Mouse (Mus musculus): ENCODE data around the gene Arap2. TPM values are rescaled to one million over a fixed set of nuclear protein-coding genes. Genes with fewer than 3 reads are reported as not detected.

Arap2 gene
- polyA plus RNA-seq, 1 experiment = 0.04 TPM

DNA sequence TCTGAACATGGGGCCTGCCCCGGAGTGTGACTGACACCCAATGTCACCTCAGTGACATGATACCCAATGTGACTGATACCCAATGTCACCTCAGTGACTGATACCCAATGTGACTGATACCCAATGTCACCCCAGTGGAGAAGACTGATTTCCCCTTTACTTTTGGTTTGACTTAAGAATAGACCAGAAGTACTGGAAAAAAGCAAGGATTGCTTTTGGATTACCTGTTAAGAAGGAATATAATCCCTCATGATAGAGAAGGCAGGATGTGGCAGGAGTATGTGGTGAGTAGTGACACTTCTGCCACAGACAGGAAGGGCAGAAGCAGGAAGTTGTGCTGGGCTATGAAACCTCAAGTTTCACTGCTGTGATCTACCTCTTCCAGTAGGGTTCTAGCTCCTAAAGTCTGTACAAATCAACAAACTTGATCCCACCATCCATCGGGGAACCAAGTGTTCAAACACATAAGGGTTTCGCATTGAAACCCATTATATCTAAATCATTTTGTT is 191.6 kb downstream of the Arap2 start:
- Histone ChIP-seq H3K4me3 (replicated peaks) (no peak overlapping the region), H3K36me3 (replicated peaks; ENCODE audit: low read length) (no peaks in the 10 kb centered on the region), H3K9me3 (no peaks in the 10 kb centered on the region), H3K27me3 (replicated peaks) (no peaks in the 10 kb centered on the region), H3K4me1 (peaks cover 6% of the 10 kb centered on the region; the same call in 1 of the 2 replicates)
- no peak for TF ChIP-seq GATA1 (IDR thresholded peaks at IDR 0.05; ENCODE audit: borderline replicate concordance, low read length)
- TF ChIP-seq FLI1 (IDR thresholded peaks at IDR 0.05; ENCODE audit: low read length) = no peak

Other genes with a start within 250 kb of the Arap2 start
- not detected in 2 replicates for gene Dthd1, start 47.7 kb upstream of the Arap2 start, polyA plus RNA-seq (2012; ENCODE audit: insufficient read depth, low replicate concordance)

Measured in megakaryocyte, embryonic 14.5 days (primary cell).